Mouse (Mus musculus) neutrophil, adult 5-6 weeks (primary cell): ENCODE measurements at regions not wholly inside any gene's neighbourhood (a gene's known extent, or its start where the extent isn't known, plus 50 kb on each side); places are given as distances from the start of the nearest gene placed in this dataset.

ENCODE experiments used
- ATAC-seq: fragments of 151-379, 151-347 bp; 2 replicates; pipeline ENCODE4 v1.8.0; 2017; ENCODE audit warnings: mild to moderate bottlenecking, moderate TSS enrichment; ENCODE audit not compliant: insufficient number of reproducible peaks, poor library complexity, low FRiP score, severe bottlenecking; ENCODE audit errors: extremely low read depth

- no peak for ATAC-seq
Measured at GRCm38 (mm10) chr3:144329117-144329516, 124.1 kb upstream of the Lmo4 start.

- no peak for ATAC-seq
Measured at GRCm38 (mm10) chr3:144327235-144327760, 122.3 kb upstream of the Lmo4 start.

- ATAC-seq, result no peak
Measured at GRCm38 (mm10) chr3:144324974-144325373, 120.0 kb upstream of the Lmo4 start.

GRCm38 (mm10) chr3:144323524-144323923 is 118.5 kb upstream of the Lmo4 start:
- ATAC-seq, result no peak

- ATAC-seq, result no peak
Measured at GRCm38 (mm10) chr3:144319468-144320205, 114.6 kb upstream of the Lmo4 start.

GRCm38 (mm10) chr3:144318761-144319467 is 113.9 kb upstream of the Lmo4 start:
- ATAC-seq, result no peak

GRCm38 (mm10) chr3:144310748-144311147 is 105.7 kb upstream of the Lmo4 start:
- no peak for ATAC-seq

- ATAC-seq, result no peak
Measured at GRCm38 (mm10) chr3:144308616-144309015, 103.6 kb upstream of the Lmo4 start.

GRCm38 (mm10) chr3:144307557-144307956 is 102.5 kb upstream of the Lmo4 start:
- no peak for ATAC-seq

- ATAC-seq, result no peak
Measured at GRCm38 (mm10) chr3:144305456-144305855, 100.4 kb upstream of the Lmo4 start.

- ATAC-seq, result no peak
Measured at GRCm38 (mm10) chr3:144304924-144305323, 99.9 kb upstream of the Lmo4 start.

- ATAC-seq, result no peak
Measured at GRCm38 (mm10) chr3:144302626-144303025, 97.6 kb upstream of the Lmo4 start.

- ATAC-seq, result no peak
Measured at GRCm38 (mm10) chr3:144301068-144301467, 96.0 kb upstream of the Lmo4 start.

GRCm38 (mm10) chr3:144299239-144299638 is 94.2 kb upstream of the Lmo4 start:
- no peak for ATAC-seq

- ATAC-seq, result no peak
Measured at GRCm38 (mm10) chr3:144289489-144289888, 84.5 kb upstream of the Lmo4 start.

GRCm38 (mm10) chr3:144286100-144286499 is 81.1 kb upstream of the Lmo4 start:
- no peak for ATAC-seq

GRCm38 (mm10) chr3:144284326-144284725 is 79.3 kb upstream of the Lmo4 start:
- ATAC-seq, result no peak

GRCm38 (mm10) chr3:144273115-144273514 is 68.1 kb upstream of the Lmo4 start:
- no peak for ATAC-seq

- ATAC-seq, result no peak
Measured at GRCm38 (mm10) chr3:144270206-144270605, 65.2 kb upstream of the Lmo4 start.

- no peak for ATAC-seq
Measured at GRCm38 (mm10) chr3:144264554-144264953, 59.5 kb upstream of the Lmo4 start.
